Mouse (Mus musculus): ENCODE data around the gene 2510009E07Rik.

GRCm38 (mm10) chr16:21607021-21607650, 87.3 kb downstream of the 2510009E07Rik start:
- TF ChIP-seq POLR2A (IDR thresholded peaks at IDR 0.05; ENCODE audit: insufficient read depth, low read depth, low read length) (no peak), CTCF (IDR thresholded peaks at IDR 0.05) (no peak), EP300 (IDR thresholded peaks at IDR 0.05; ENCODE audit: insufficient read depth, low read depth, low read length) (no peak)

Measured in heart, adult 2 months (tissue).